Mouse (Mus musculus) layer of hippocampus, adult 9-10 months (tissue): Measurements from ENCODE around the gene Fam76a.
"Not testable (repeated sequence)": the region's sequence is repeated elsewhere in the genome, so short reads cannot be mapped to it uniquely, and the experiment has no call there.

Experiments used
- DNase-seq: peaks from one replicate; pipeline ENCODE4 v3.0.0; 2022; ENCODE audit warnings: low spot score

Fam76a gene

GRCm38 (mm10) chr4:132944776-132945175 is 22.4 kb upstream of the Fam76a start:
- no peak for DNase-seq

GRCm38 (mm10) chr4:132944106-132944505 is 21.7 kb upstream of the Fam76a start:
- no peak for DNase-seq

- no peak for DNase-seq
These were observed 20.7 kb upstream of the Fam76a start for GRCm38 (mm10) chr4:132943088-132943487.

- DNase-seq: no peak
These were observed 18.8 kb upstream of the Fam76a start for GRCm38 (mm10) chr4:132941012-132941729.

GRCm38 (mm10) chr4:132939421-132940127 is 17.2 kb upstream of the Fam76a start:
- DNase-seq: no peak

- no peak for DNase-seq
These were observed 16.0 kb upstream of the Fam76a start for GRCm38 (mm10) chr4:132938181-132938941.

GRCm38 (mm10) chr4:132934639-132935038 is 12.3 kb upstream of the Fam76a start:
- DNase-seq: no peak

- DNase-seq: no peak
These were observed 10.5 kb upstream of the Fam76a start for GRCm38 (mm10) chr4:132932752-132933404.

- DNase-seq: no peak
These were observed 8.4 kb upstream of the Fam76a start for GRCm38 (mm10) chr4:132930784-132931183.

- DNase-seq: not testable (repeated sequence)
These were observed 4.2 kb upstream of the Fam76a start for GRCm38 (mm10) chr4:132926520-132926919.

GRCm38 (mm10) chr4:132922061-132922530 is 262 bp downstream of the Fam76a start:
- no peak for DNase-seq

GRCm38 (mm10) chr4:132921488-132921887 is 870 bp downstream of the Fam76a start:
- DNase-seq: no peak

- no peak for DNase-seq
These were observed 2.2 kb downstream of the Fam76a start for GRCm38 (mm10) chr4:132920171-132920570.

- DNase-seq: not testable (repeated sequence)
These were observed 3.9 kb downstream of the Fam76a start for GRCm38 (mm10) chr4:132918493-132918892.

- DNase-seq: no peak
These were observed 10.2 kb downstream of the Fam76a start for GRCm38 (mm10) chr4:132912156-132912555.

GRCm38 (mm10) chr4:132905843-132906360 is 16.5 kb downstream of the Fam76a start:
- no peak for DNase-seq

GRCm38 (mm10) chr4:132904765-132905309 is 17.5 kb downstream of the Fam76a start:
- no peak for DNase-seq

GRCm38 (mm10) chr4:132904071-132904470 is 18.3 kb downstream of the Fam76a start:
- DNase-seq: no peak

GRCm38 (mm10) chr4:132898197-132898596 is 24.2 kb downstream of the Fam76a start:
- DNase-seq: no peak

GRCm38 (mm10) chr4:132894402-132894801 is 28.0 kb downstream of the Fam76a start:
- no peak for DNase-seq

GRCm38 (mm10) chr4:132884844-132885374 is 37.4 kb downstream of the Fam76a start:
- no peak for DNase-seq
